Comparison of ENCODE assay signal across 12 mouse cellular contexts in genomic region chr5:76747851-76748250, GRCm38 (mm10).
DNase-seq lines count a peak whose midpoint lies in the region; ATAC-seq lines count a peak whose summit lies in the region.
"Had no signal": no experiment of that assay in that cellular context is flagged by ENCODE, and none has a peak within 500 bp of the region (broad histone marks: within the 10 kb centered on the region; RNA-seq: fewer than 3 reads in every experiment).

No protein-coding gene starts in this region.

- no peaks in the 10 kb centered on the region for H3K36me3 ChIP-seq in forebrain, embryonic 11.5 days (ENCODE audit: control insufficient read depth, insufficient read depth, low read length)
- peaks cover 24% of the 10 kb centered on the region for H3K36me3 ChIP-seq in forebrain, embryonic 10.5 days (replicated peaks)
- H3K36me3 ChIP-seq in forebrain, embryonic 14.5 days (ENCODE audit: control insufficient read depth, insufficient read depth, low read length), result peaks cover under 1% of the 10 kb centered on the region; the same call in 1 of the 2 replicates
- no peaks in the 10 kb centered on the region; the same call in 1 of the 2 replicates for H3K36me3 ChIP-seq in midbrain, embryonic 14.5 days (ENCODE audit: control insufficient read depth, insufficient read depth, low read length)

- no peaks in the 10 kb centered on the region for H3K4me1 ChIP-seq in forebrain, embryonic 11.5 days (replicated peaks; ENCODE audit: control insufficient read depth, insufficient read depth, low read length)
- peaks cover 12% of the 10 kb centered on the region for H3K4me1 ChIP-seq in forebrain, embryonic 10.5 days
- H3K4me1 ChIP-seq in forebrain, embryonic 14.5 days (ENCODE audit: control insufficient read depth, insufficient read depth, low read length), result peaks cover 12% of the 10 kb centered on the region
- H3K4me1 ChIP-seq in midbrain, embryonic 14.5 days (ENCODE audit: control insufficient read depth, insufficient read depth, low read length), result no peaks in the 10 kb centered on the region

- no peak overlapping the region for H3K9ac ChIP-seq in forebrain, embryonic 11.5 days (ENCODE audit: low read length)
- no peak overlapping the region for H3K9ac ChIP-seq in forebrain, embryonic 14.5 days (ENCODE audit: low read length)
- H3K9ac ChIP-seq in midbrain, embryonic 14.5 days (replicated peaks; ENCODE audit: low read length), result no peak overlapping the region

- H3K27ac ChIP-seq in forebrain, embryonic 11.5 days (ENCODE audit: low read depth, low read length), result no peak overlapping the region
- no peak overlapping the region for H3K27ac ChIP-seq in forebrain, embryonic 10.5 days
- no peak overlapping the region for H3K27ac ChIP-seq in forebrain, embryonic 14.5 days (ENCODE audit: low read depth, low read length)
- H3K27ac ChIP-seq in midbrain, embryonic 14.5 days (replicated peaks; ENCODE audit: low read depth, low read length), result 0 out of 2 replicates have a peak overlapping the region, but pooled peaks have one; percentile 8

- H3K4me3 ChIP-seq in forebrain, embryonic 11.5 days (ENCODE audit: low read depth, low read length), result no peak overlapping the region
- no peak overlapping the region for H3K4me3 ChIP-seq in forebrain, embryonic 10.5 days
- H3K4me3 ChIP-seq in forebrain, embryonic 14.5 days (ENCODE audit: low read depth, low read length), result no peak overlapping the region
- no peak overlapping the region for H3K4me3 ChIP-seq in midbrain, embryonic 14.5 days (replicated peaks; ENCODE audit: low read depth, low read length)

- 61% methylated on average over 7 of the region's 7 CpGs for WGBS in forebrain, embryonic 11.5 days
- 70% methylated on average over 7 of the region's 7 CpGs for WGBS in forebrain, embryonic 10.5 days
- 59% methylated on average over 7 of the region's 7 CpGs for WGBS in forebrain, embryonic 14.5 days
- 57% methylated on average over 7 of the region's 7 CpGs for WGBS in midbrain, embryonic 14.5 days

- no peak overlapping the region for H3K4me2 ChIP-seq in forebrain, embryonic 11.5 days (ENCODE audit: low read depth, low read length, severe bottlenecking)
- H3K4me2 ChIP-seq in forebrain, embryonic 14.5 days (ENCODE audit: low read length), result no peak overlapping the region
- no peak overlapping the region for H3K4me2 ChIP-seq in midbrain, embryonic 14.5 days (ENCODE audit: low read length)

- intact Hi-C loops in heart, postnatal 10 days (cut with DNase I), result no loop called here

- ATAC-seq in forebrain, embryonic 11.5 days (replicated peaks; ENCODE audit: low FRiP score), result 0 out of 2 replicates have a peak, but pooled peaks have one; percentile 27
- peak; percentile 45; the same call in 1 of the 2 replicates for ATAC-seq in forebrain, embryonic 14.5 days
- ATAC-seq in midbrain, embryonic 14.5 days (ENCODE audit: low FRiP score, low TSS enrichment), result no peak

- H3K9me3 ChIP-seq in forebrain, embryonic 11.5 days (ENCODE audit: control insufficient read depth, low read length), result no peaks in the 10 kb centered on the region
- H3K9me3 ChIP-seq in forebrain, embryonic 10.5 days, result no peaks in the 10 kb centered on the region
- H3K9me3 ChIP-seq in forebrain, embryonic 14.5 days (replicated peaks; ENCODE audit: control insufficient read depth, low read length), result no peaks in the 10 kb centered on the region
- H3K9me3 ChIP-seq in midbrain, embryonic 14.5 days (ENCODE audit: control insufficient read depth, low read length), result no peaks in the 10 kb centered on the region

- H3K27me3 ChIP-seq in forebrain, embryonic 11.5 days (ENCODE audit: control insufficient read depth, insufficient read depth, low read length), result no peaks in the 10 kb centered on the region
- H3K27me3 ChIP-seq in forebrain, embryonic 10.5 days (ENCODE audit: poor library complexity, severe bottlenecking), result no peaks in the 10 kb centered on the region
- no peaks in the 10 kb centered on the region for H3K27me3 ChIP-seq in forebrain, embryonic 14.5 days (replicated peaks; ENCODE audit: control insufficient read depth, insufficient read depth, low read length)
- no peaks in the 10 kb centered on the region for H3K27me3 ChIP-seq in midbrain, embryonic 14.5 days (ENCODE audit: control insufficient read depth, insufficient read depth, low read length)

- DNase-seq in forebrain, embryonic 11.5 days (ENCODE audit: low spot score), result no peak
- DNase-seq in forebrain, embryonic 10.5 days (ENCODE audit: extremely low spot score, low spot score), result no peak
- peak; percentile 35 for DNase-seq in ES-CJ7 (ENCODE audit: low read depth, low spot score)
- peak; percentile 35 for DNase-seq in forebrain, embryonic 14.5 days (ENCODE audit: low spot score)
- DNase-seq in midbrain, embryonic 14.5 days, result peak; percentile 41
- no peak for DNase-seq in heart, postnatal 10 days
- no peak for DNase-seq in cerebellum, adult 11-12 months
- DNase-seq in layer of hippocampus, adult 9-11 months, result no peak
- DNase-seq: adrenal gland, postnatal 36 days; cerebellum, postnatal 14 days; heart, adult 11 months; kidney, postnatal 36 days had no signal

Comparison
In these comparisons a context has a peak if more than half of its experiments do, and no peak if none do; other contexts are left out.
1. DNase-seq: peak in ES-CJ7 (single experiment), forebrain, embryonic 14.5 days (single experiment) and midbrain, embryonic 14.5 days (single experiment); none in forebrain, embryonic 11.5 days (single experiment), forebrain, embryonic 10.5 days (single experiment), heart, postnatal 10 days (0 of 2), cerebellum, adult 11-12 months (single experiment) and layer of hippocampus, adult 9-11 months (single experiment).